Mouse (Mus musculus): ENCODE data around the gene Stk32c.

GRCm38 (mm10) chr7:139139921-139140461 lies 73.1 kb downstream of the Stk32c start:
- TF ChIP-seq TAL1 (IDR thresholded peaks at IDR 0.05; ENCODE audit: low read length) (no peak), POLR2A (IDR thresholded peaks at IDR 0.05; ENCODE audit: control insufficient read depth in 1 of 2, insufficient read depth in 1 of 2, low read depth in 1 of 2, low read length in 2 of 2, poor library complexity in 1 of 2) (no peak), JUND (IDR thresholded peaks at IDR 0.05; ENCODE audit: low read depth, low read length) (no peak), ZNF384 (IDR thresholded peaks at IDR 0.05; ENCODE audit: low read depth, low read length) (no peak), CTCF (IDR thresholded peaks at IDR 0.05 in 2 of 3, conservative IDR thresholded peaks at IDR 0.05 in 1 of 3; ENCODE audit: control insufficient read depth in 1 of 3, insufficient read depth in 1 of 3, low read depth in 2 of 3, low read length in 3 of 3, poor library complexity in 1 of 3, severe bottlenecking in 1 of 3) (no peak), EP300 (IDR thresholded peaks at IDR 0.05; ENCODE audit: low read depth in 1 of 2, low read length in 2 of 2) (no peak), USF1 (IDR thresholded peaks at IDR 0.05; ENCODE audit: low read depth, low read length) (no peak), POLR2AphosphoS5 (IDR thresholded peaks at IDR 0.05; ENCODE audit: borderline replicate concordance, low read depth, low read length) (no peak), ZMIZ1 (IDR thresholded peaks at IDR 0.05; ENCODE audit: low read depth, low read length) (no peak), ETS1 (IDR thresholded peaks at IDR 0.05; ENCODE audit: low read depth, low read length) (no peak), RAD21 (IDR thresholded peaks at IDR 0.05; ENCODE audit: low read depth, low read length) (no peak)

All from MEL (cell line).